Mouse (Mus musculus): ENCODE data around the gene Lipc.

Gene Lipc

DNA sequence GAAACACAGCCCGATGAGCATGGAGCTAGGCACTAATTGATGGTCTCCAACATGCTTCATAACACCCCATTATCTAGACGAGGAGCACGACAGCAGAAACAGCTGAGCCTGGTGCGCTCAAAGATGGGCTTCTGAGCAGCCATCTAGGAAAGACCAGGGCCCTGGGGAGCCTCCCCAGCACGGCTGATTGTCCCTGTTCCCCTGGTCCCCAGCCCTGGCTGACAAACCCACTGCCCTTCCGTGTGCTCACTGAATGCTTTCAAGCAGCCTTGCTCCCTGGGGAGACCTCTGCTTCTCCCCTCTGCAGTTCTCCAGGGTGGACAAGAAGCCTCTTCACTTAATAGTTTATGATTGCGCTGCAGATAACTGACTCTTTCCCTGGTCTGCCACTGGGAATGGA lies 35.5 kb downstream of the Lipc start:
- in situ Hi-C loops (cut with MboI; ENCODE audit: low sequenced_read_pairs): no loop called here

DNA sequence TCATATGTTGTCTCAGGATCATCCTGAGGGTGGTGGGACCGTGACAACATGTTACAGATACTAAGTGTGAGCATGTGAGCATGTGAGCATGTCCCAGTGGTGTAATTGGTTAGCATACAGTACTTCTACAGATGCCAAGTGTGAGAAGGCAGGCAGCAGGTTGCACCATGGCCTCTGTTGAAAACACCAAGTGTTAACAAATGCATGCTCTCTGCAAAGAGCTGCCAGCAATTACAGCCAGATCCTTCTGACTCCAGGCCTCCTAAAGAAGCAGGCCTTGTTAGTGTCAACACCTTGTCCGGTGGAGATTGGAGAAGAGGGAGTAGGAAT lies 36.7 kb downstream of the Lipc start:
- in situ Hi-C loops (cut with MboI; ENCODE audit: low sequenced_read_pairs): no loop called here

DNA sequence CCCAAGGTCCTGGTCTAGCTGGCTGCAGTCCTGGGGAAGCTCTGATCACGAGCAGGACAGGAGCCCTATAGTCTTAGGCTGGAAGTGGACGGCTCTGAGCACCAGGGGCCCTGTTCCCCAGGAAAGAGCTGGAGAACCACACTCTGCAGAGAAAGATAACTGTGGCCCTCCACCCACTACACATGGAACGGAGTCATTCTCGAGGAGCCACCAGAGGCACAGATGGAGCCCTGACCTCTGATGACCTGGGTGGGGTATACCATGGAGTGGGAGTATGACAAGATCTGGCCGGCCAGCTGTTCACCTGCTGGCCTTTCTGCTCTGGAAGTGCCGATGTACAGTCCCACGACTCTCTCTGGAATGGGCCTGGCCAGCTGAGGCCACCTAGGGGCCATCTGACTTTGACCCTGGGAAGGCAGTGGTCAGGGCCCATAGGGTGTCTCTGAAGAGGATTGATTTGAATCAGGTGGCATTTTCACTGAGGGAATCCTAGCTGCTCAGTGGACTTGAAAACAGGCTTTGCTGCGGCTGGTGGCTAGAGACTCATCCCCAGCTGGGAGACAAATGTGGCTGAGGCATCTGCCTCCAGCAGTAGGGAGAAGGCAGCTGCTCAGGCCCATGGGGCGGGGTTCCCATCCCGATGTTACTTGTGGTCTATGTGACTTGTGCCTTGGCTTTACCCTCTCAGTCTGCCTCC lies 37.2 kb downstream of the Lipc start:
- in situ Hi-C loops (cut with MboI; ENCODE audit: low sequenced_read_pairs): no loop called here

DNA sequence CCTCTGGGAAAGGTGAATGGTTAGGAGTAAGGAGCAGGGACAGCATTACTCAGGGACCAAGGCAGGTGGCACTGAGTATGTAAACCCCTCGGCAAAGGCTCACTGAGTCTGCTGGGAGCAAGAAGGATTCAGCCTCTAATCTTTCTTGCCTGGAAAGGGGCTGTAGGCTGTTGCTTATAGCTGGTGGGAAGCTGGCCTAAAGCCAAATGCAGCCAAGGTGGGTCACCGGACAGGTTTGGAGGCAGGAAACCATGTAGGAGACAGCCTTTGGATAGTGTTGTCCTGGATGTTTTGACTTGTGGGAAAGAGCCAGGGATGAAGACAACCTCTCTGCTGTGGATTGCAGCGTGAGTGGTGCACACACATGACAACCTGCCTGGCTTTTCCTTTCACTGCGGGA lies 40.9 kb downstream of the Lipc start:
- in situ Hi-C loops (cut with MboI; ENCODE audit: low sequenced_read_pairs): no loop called here

DNA sequence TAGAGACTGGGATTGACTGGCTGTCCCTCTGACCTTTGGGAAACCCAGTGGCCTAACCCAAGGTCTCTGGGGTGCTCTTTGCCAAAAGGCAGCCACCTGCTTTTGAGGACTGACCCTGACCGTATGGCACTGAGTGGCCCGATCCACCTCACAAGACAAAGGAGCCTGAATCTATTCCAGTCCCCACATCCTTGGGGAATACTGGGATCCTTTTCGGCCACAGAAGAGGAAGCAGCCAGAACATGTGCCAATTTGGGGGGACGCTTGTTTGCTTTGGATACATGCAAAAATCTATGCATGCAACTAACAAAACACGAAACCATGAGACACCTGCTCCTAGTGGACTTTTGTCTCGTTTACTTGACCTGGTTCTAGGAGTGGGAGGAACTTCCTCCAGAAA lies 41.7 kb downstream of the Lipc start:
- in situ Hi-C loops (cut with MboI; ENCODE audit: low sequenced_read_pairs): no loop called here

DNA sequence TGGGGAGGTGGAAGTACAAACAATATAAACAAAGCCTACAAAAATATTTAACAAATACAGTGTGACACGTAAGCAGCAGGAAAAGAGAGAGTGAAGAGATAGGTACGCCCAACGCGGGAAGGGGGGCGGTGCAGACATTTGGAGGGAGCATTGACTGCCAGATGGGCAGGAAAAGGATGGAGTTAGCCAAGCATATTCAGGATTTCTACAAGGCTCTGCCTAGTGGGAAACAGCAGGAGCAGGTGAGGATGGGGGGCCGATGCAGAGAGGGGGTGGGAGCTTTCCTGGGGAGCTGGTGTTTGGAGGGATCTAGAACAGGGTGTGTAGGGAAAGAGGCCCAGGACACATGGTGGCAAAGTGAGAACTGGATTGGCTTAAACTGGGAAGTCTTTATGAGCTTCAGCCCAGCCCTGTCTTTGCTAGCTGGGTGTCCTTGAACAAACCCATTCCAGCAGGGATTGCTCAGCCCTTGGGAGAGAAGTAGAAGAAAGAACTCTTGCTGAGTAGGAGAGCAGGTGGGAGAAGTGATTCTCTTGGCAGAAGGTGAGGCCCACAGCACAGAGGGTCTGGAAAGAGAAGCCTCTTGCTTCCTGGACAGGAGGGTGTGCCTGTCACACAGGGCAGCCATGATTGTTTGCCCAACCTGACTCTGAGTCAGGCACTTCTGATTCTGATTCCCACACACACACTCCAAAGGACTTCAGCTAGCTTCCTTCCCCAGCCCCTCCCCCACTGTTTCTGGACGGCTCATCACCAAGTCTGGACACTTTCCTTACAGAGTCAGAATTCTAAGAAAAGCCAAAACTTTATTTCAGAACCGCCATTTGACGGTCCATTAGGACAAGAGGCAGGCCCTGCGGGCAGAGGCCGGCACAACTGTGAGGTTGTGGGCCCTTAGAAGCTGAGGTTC lies 49.0 kb downstream of the Lipc start:
- in situ Hi-C loops (cut with MboI; ENCODE audit: low sequenced_read_pairs): no loop called here

DNA sequence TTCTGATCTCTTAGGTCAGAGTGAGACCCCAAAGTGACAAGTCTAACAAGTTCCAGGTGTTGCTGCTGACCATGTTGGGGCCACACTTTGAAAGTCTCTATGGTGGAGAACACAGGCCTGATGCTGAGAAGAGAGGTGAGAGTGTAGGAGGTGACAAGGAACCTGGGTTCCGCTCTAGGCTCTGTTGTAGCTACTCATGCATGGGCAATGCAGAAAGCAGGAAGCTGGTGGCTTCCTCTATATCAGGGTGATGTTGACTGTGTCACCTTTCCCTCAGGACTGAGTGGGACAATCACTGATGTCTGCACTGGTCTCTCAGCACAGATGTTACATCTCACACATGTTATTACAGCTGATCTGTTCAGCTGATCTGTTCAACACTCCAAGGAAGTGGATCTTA lies 57.8 kb downstream of the Lipc start:
- in situ Hi-C loops (cut with MboI; ENCODE audit: low sequenced_read_pairs): no loop called here

DNA sequence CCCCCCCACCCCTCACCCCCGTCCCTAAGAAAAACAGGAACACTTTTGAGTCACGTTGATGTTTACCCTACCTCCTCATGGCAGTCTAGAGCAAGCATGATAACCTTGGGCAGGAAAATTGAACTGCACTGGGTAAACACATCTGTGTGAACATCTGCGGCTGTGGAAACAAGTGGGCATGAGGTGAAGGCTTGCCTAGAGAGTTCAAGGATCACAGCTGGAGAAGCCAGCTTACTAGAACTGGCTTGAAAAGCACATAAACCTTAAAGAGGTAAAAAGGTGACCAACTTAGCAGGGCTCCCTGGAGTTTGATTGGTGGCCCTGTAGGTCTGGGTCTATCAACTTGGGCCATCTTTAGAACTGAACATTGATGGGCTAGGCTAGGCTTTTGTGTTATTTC lies 58.5 kb downstream of the Lipc start:
- in situ Hi-C loops (cut with MboI; ENCODE audit: low sequenced_read_pairs): no loop called here

DNA sequence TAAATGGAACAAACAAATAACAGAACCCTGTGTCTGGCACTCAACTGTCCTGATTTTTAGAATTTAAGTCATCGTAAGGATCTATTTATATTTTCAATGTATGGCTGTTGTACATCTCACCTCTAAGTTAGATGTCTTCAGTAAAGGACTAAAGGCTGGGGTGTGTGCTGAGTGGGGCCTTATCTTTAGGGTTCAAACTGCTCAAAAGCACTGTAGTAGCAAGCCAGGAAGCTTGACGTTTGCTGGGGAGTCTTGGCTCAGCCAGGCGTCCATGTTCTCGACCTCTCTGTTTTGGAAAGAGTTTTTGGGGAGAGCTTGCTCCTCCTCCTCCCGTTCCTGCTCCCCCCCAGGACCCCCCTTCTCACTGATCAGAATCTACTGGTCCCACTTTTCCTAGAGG lies 59.4 kb downstream of the Lipc start:
- in situ Hi-C loops (cut with MboI; ENCODE audit: low sequenced_read_pairs): no loop called here

DNA sequence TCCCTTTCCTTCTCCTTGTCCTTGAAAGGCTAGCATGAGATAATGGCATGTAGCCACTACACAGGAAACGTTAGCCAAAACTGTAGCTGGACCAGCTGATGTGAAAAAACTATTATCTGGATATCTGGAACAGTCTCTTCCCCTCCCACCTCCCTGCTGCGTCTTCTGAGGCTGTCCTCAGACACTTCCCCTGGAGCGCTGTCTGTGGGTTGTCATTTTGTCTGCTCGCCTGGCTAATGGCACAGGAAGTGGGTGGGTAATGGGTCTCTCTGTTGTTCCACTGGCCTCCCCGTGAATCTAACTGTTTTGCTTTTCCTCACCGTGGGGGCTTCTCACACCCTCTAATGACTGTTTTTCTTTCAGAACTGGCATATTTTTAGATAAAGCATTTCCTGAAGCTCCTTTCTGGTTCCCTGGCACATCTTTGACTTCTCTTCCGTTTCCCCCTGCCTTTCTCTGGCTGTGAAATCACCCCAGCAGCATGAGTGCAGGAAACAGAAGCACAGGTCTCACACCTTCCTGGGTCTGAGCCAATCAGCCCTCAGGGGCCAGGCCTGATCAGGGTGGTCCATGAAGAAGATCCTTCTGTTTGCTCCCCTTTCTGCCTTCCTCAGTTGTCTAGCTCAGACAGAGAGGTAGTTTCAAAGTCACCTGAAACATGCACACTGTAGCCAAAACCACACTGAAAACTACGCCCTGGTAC lies 60.4 kb downstream of the Lipc start:
- in situ Hi-C loops (cut with MboI; ENCODE audit: low sequenced_read_pairs): no loop called here

DNA sequence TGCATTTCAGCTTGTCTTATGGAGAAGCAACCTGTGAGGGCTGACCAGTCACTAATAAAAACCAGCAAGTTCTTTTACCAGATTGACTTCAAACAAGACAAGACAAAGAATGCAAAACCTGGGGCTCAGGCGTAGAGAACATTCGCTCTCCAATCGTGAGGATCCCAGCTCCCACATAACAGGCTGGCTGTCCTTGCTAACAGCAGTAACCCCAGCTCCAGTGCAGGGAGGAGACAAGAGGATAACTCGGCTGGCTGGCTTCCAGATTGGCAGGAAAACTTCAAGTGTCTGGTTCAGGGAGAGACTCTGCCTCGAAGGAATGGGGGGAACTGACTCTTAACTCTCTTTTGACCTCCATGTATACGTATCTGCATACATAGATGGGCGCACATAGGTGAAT lies 61.3 kb downstream of the Lipc start:
- in situ Hi-C loops (cut with MboI; ENCODE audit: low sequenced_read_pairs): no loop called here

DNA sequence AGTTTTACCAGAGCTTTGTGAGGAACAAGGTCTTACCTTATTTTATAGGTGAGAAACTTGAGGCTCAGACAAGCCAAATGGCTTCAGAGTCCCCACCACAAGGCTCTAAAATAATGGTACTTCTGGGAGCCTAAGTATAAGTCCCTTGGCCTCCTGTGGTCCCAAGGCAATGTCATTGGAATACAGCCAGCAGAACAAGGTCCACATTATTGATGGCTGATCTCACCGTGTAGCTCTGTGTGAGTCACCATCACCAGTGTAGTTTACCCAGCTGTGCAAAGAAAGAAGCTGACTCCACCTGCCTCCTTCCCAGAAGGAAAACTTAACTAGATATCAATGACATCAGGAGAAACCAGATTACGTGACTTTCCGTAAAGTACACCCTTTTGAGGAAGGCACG lies 63.1 kb downstream of the Lipc start:
- in situ Hi-C loops (cut with MboI; ENCODE audit: low sequenced_read_pairs): no loop called here

DNA sequence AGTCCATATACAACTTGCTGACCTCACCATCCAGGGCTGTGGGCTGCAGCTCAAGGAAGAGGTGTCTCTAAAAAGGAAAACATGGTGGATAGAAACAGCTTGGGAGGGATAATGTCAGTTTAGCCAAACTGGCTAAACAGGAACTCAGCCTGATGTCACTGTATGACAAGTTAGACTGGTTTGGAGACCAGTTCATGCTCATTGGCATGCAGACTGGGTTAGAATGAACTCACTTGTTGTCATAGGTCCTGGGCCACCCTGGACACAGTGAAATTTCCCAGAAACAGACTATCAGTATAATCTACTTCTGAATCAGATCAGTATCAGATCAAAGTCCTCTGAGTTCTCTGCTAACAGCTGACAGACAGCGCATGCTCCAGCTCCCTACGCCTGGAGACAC lies 63.5 kb downstream of the Lipc start:
- in situ Hi-C loops (cut with MboI; ENCODE audit: low sequenced_read_pairs): no loop called here

DNA sequence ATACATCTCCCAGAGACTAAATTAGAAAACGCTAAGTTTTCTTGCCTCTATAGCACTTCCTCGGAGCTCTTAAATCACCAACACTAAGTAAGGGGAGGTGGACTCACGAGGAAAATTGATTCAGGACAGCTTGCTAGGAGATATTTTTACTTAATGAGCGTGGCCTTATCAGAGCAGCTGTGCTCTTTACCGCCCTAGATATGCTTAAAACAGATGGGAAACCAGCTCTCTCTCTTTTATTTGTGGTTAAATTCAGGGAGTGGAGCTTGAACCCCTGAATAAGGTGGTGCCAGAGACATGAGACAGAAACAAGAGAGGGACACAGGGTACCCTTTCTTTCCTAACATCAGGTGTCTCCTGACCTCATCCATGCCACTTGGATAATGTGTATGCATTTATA lies 70.0 kb downstream of the Lipc start:
- in situ Hi-C loops (cut with MboI; ENCODE audit: low sequenced_read_pairs): no loop called here

DNA sequence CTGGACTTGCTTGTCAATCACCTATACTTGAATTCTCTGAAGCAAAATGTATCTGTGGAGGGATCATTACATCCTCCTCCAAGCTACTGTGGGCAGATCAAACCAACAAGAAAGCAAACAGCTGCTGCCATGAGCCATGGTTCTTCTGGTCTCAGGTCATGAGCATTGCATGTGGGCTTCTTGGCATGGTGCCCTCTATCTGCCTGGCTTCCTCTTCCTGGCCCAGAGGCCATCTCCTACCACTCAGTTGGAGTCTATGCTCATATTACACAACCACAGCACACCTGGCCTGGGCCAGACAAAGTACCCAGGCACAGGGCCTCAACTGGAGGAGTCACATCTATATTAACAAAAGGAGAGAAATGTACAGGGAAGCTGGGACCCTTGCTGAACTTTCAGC lies 73.2 kb downstream of the Lipc start:
- in situ Hi-C loops (cut with MboI; ENCODE audit: low sequenced_read_pairs): no loop called here

DNA sequence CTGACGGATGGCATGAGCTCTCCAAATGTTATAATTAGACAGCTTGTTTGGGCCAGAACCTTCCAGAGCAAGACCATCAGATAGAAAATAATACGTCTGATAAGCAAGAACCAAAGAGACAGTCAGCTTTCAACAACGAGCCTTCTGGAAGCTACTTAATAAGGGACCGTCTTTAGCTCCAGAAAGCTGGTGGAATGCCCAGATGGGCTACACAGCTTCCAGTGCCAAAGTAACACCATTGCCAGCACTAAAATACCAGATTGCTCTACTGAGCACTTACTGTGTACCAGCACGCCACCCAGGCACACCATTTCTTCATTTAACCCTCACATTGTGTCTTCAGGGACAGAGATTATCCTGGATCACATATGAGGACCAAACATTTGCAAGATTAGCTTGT lies 73.9 kb downstream of the Lipc start:
- in situ Hi-C loops (cut with MboI; ENCODE audit: low sequenced_read_pairs): no loop called here

DNA sequence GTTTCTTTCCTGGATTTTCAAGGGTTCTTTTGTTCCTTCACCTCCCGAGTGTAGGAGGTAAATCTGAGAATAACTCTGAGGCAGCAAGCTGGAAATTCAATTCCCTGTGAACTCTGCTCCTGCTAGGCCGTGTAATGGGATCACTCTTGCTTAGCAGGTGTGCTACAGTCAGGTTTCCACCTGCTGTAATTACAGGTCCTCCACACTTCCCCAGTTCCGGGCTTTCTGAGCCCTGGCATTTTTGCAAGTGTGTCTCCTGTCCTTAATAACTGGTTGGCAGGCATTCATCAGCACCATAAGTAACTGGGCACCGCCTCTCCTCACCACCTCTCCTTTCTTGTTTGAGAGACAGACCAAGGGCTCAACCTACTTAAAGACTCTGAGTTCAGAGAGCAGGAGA lies 76.5 kb downstream of the Lipc start:
- in situ Hi-C loops (cut with MboI; ENCODE audit: low sequenced_read_pairs): no loop called here

DNA sequence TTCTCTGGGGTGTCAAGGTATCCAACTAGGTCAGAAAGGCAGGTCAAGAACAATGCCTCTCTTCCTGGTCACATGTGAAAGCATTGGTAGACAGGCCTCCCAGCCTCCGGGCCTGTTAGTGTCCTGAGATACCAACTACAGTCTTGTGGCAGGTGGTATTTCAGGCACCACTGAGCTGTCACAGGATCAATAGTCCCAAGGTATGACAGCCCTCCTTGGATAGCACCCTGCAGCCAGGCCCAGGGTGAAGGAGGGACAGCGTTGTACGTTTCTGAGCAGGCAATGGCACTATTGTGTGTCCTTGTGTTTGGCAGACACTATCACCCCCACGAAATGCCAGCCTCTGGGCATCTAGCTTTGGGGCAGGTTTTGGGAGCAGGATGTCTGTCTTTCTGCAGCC lies 77.0 kb downstream of the Lipc start:
- in situ Hi-C loops (cut with MboI; ENCODE audit: low sequenced_read_pairs): no loop called here

DNA sequence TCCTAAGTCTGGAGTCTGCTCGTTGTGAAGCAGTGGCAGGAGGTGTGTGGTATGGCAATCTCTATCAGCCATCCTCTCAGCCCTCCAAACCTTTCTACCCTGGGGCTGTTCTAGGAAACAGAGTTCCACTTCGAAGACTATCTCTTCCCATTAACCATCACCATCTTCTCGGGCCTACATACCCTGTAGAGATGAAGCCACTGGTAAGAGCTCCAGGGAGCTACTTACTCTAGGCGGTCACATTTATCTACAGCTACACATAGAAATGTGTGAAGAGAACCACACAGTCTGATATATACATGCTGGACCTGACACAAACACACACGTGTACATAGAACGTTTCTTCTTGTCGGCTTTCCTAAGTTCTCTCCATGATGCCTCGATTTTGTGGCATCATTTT lies 79.4 kb downstream of the Lipc start:
- in situ Hi-C loops (cut with MboI; ENCODE audit: low sequenced_read_pairs): no loop called here

DNA sequence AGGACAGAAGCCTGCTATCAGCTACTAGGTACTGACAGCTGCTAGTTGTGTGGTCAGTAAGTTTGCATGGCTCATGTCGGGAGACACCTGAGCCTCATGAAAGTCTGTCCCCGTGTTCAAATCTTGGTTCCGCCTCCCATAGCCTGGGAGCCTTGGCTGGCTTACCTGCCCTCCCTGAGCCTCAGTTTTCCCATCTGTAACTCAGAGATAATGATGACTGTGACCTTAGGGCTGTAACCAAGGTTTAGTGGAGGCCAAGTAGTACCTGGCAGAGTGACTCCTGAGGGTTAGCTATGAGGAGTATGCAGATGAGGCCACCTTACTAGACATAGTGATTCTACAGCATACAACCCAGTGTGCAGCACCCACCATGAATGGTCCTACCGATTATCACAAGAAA lies 81.7 kb downstream of the Lipc start:
- in situ Hi-C loops (cut with MboI; ENCODE audit: low sequenced_read_pairs): no loop called here

DNA sequence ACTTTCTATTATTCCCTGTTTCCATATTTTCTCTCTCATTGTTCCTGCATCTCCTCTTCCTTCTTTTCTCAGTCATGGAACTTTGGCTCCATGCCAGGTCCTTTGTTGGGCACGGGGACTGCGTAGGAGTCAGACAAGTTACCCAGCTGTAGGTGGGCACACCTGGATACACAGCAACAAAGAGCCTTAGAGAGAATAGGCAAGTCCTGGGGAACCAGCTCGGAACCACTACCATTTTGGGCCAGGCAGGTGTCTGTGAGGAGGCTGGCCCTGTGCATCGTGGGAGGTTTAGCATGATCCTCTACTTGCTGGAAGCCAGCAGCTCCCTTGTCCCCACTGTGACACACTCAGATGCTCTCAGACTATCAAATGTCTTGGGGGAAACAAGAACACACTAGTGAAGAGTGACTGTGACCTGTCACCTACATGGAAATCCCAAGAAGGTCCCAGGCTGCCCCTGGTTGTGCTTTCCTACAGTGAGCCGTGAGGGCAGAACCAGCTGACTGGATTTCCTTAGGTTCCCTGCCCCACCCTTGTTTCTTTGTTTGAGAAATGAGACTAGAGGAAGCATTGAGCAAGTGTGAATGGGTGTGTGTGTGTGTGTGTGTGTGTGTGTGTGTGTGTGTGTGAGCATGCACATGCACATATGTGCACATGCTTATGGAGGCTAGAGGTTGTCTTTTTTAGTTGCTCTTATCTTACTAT lies 82.7 kb downstream of the Lipc start:
- in situ Hi-C loops (cut with MboI; ENCODE audit: low sequenced_read_pairs): no loop called here
